Mouse (Mus musculus): ENCODE data around the gene Etl4. TPM values are rescaled to one million over a fixed set of nuclear protein-coding genes. Genes with fewer than 3 reads are reported as not detected.
A peak's percentile ranks its signal among the peaks of the same experiment; 100 is the strongest.

Gene Etl4
- polyA plus RNA-seq, 2 experiments = 38.3 to 44.9 TPM

DNA sequence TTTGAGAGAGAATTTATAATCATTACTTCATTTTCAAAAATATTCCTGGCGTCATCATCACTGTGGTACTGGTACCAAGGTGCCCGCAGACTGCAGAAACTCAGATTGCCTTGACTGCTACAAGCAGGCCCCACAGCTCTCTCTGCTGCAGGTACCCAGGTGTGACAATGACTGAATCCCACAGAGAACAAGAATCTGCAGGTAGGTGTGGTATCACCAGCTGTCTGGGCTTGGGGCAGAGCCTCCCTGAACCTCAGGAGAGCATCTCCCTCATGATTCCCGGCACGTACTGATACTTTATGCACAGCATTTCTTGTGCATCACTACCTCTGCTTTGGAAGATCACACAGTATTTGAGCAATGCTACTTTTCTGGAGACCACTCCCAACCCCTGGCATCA is 526.0 kb downstream of the Etl4 start:
- Histone ChIP-seq H3K36me3 (ENCODE audit: control insufficient read depth, insufficient read depth, low read length) (no peaks in the 10 kb centered on the region), H3K27me3 (ENCODE audit: control insufficient read depth, insufficient read depth, low read length) (no peaks in the 10 kb centered on the region), H3K9me3 (ENCODE audit: control insufficient read depth, low read length) (no peaks in the 10 kb centered on the region), H3K4me3 (replicated peaks; ENCODE audit: low read length) (no peak overlapping the region), H3K4me1 (ENCODE audit: control insufficient read depth, insufficient read depth, low read length) (no peaks in the 10 kb centered on the region), H3K4me2 (replicated peaks; ENCODE audit: low read depth, low read length, severe bottlenecking) (no peak overlapping the region), H3K9ac (ENCODE audit: low read depth, low read length, severe bottlenecking) (no peak overlapping the region), H3K27ac (replicated peaks; ENCODE audit: low read depth, low read length) (no peak overlapping the region)
- TF ChIP-seq POLR2A (IDR thresholded peaks at IDR 0.05; ENCODE audit: borderline replicate concordance, extremely low read depth, insufficient read depth, insufficient read length) = no peak
- ATAC-seq (ENCODE audit: low FRiP score, low read depth) (no peak), DNase-seq (ENCODE audit: low spot score) (no peak)
- 93% methylated on average over 4 of the region's 4 CpGs for WGBS

DNA sequence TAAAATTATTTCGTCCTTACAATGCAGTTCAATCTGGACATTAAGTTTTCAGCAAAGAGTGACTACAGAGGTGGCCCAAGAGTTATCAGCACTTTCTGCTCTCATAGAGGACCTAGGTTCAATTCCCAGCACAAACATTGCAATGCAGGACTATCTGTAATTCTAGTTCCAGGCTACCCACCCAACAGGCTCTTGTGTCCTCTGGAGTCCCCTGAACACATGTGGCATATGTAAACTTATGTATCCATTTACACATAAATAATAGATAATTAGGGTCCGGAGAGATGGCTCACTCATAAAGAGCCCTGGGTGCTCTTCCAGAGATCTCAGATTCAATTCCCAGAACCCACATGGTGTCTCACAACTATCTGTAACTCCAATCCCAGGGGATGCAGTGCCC is 533.2 kb downstream of the Etl4 start:
- DNase-seq (ENCODE audit: low spot score) = no peak
- H3K27me3 ChIP-seq (ENCODE audit: control insufficient read depth, insufficient read depth, low read length) = no peaks in the 10 kb centered on the region
- peaks cover 4% of the 10 kb centered on the region; the same call in 1 of the 2 replicates for H3K4me1 ChIP-seq (ENCODE audit: control insufficient read depth, insufficient read depth, low read length)
- H3K9me3 ChIP-seq (ENCODE audit: control insufficient read depth, low read length) = no peaks in the 10 kb centered on the region
- no peak for TF ChIP-seq POLR2A (IDR thresholded peaks at IDR 0.05; ENCODE audit: borderline replicate concordance, extremely low read depth, insufficient read depth, insufficient read length)
- H3K9ac ChIP-seq (ENCODE audit: low read depth, low read length, severe bottlenecking) = no peak overlapping the region
- H3K4me2 ChIP-seq (replicated peaks; ENCODE audit: low read depth, low read length, severe bottlenecking) = no peak overlapping the region
- H3K36me3 ChIP-seq (ENCODE audit: control insufficient read depth, insufficient read depth, low read length) = no peaks in the 10 kb centered on the region
- H3K4me3 ChIP-seq (replicated peaks; ENCODE audit: low read length) = no peak overlapping the region
- H3K27ac ChIP-seq (replicated peaks; ENCODE audit: low read depth, low read length) = no peak overlapping the region
- no peak for ATAC-seq (ENCODE audit: low FRiP score, low read depth)
- WGBS = 81% methylated on average over 2 of the region's 2 CpGs

DNA sequence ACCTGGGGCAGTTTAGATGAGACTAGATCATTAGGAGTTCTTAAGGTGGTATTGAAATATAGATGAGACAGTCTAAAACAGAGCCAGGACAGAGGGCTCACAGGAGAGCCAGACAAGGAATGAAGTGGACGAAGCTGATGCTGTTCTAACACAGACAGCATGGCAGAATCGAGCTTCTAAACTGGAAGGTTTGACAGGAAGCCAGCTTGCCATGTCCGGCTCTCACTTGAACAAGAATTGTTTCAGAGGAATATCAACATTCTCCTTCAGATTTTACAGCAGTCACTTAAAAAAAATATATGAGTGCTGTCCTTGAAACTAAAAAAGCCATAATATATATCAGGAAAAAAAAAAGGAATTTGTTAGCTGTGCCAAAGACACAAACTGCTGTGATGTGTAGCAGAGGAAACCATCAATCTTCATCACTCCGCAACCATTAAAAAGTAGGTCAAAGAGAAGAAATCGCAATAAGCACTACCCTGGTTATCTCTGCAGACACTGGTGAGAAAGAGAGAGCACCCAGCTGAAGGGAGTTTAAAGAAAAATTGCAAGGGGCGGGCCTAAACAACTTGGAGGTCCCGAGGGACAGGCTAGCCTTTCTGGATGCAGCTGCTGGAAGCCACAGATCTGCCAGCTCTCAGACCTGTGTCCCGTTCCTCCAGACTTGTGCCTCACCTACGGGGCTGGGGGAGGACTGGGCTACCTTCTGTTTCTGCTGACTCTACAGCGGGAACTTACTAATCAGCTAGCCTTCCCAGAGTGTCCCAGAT is 534.3 kb downstream of the Etl4 start:
- no peak for TF ChIP-seq POLR2A (IDR thresholded peaks at IDR 0.05; ENCODE audit: borderline replicate concordance, extremely low read depth, insufficient read depth, insufficient read length)
- H3K27ac ChIP-seq (replicated peaks; ENCODE audit: low read depth, low read length) = no peak overlapping the region
- H3K27me3 ChIP-seq (ENCODE audit: control insufficient read depth, insufficient read depth, low read length) = no peaks in the 10 kb centered on the region
- DNase-seq (ENCODE audit: low spot score) (peak; percentile 17), ATAC-seq (ENCODE audit: low FRiP score, low read depth) (no peak; the same call in 1 of the 2 replicates)
- peaks cover 4% of the 10 kb centered on the region; the same call in 1 of the 2 replicates for H3K4me1 ChIP-seq (ENCODE audit: control insufficient read depth, insufficient read depth, low read length)
- no peak overlapping the region for H3K4me2 ChIP-seq (replicated peaks; ENCODE audit: low read depth, low read length, severe bottlenecking)
- no peak overlapping the region for H3K9ac ChIP-seq (ENCODE audit: low read depth, low read length, severe bottlenecking)
- 41% methylated on average over 10 of the region's 10 CpGs for WGBS
- no peaks in the 10 kb centered on the region for H3K9me3 ChIP-seq (ENCODE audit: control insufficient read depth, low read length)
- H3K4me3 ChIP-seq (replicated peaks; ENCODE audit: low read length) = no peak overlapping the region
- no peaks in the 10 kb centered on the region for H3K36me3 ChIP-seq (ENCODE audit: control insufficient read depth, insufficient read depth, low read length)

DNA sequence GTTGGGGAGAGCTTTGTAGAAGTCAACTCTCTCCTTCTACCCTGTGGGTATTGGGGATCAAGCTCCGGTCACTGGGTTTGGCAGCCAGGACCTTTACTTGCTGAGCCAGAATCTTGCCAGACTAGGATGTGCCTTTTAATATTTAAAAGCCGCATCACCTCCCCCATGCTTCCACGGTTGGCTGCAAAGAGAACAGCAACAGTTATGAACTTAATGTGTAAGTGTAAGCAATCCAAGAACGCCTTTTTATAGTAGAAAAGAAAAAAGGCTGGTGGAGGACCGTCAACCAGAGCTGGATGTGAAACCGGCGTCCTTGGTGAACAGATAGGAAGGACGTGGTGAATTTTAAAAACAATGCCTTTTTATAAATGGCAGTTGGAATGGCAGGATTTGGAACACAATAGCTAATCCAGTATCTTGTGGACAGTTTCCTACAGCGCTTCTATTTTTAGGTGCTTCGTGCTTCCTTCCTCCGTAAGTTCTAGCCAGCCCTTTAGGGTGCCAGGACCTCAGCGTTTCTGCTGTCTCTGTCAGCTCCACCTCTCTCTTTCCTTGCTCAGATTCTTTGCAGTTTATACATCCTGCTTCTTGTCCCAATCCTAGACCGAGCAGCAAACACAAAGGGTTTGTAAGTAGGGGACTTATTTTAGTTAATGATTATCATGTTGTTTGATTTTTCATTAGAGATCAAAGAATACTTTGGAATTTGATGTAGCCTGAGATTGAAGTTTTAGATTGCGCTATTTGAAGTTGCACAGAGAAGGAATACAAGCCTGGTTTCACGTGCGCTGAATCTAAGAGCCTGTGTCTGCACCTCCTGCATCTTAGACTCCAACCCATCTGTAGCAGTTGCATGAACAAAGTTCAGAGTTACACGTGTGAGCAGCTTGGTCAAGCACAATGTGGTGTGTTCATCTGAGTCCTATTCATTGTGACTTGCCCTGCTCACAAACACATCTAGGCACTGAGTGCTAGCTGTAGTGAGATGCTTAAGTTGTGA is 535.9 kb downstream of the Etl4 start:
- ATAC-seq (ENCODE audit: low FRiP score, low read depth) = no peak
- no peak for DNase-seq (ENCODE audit: low spot score)
- Histone ChIP-seq H3K9ac (ENCODE audit: low read depth, low read length, severe bottlenecking) (no peak overlapping the region), H3K27me3 (ENCODE audit: control insufficient read depth, insufficient read depth, low read length) (no peaks in the 10 kb centered on the region), H3K4me3 (replicated peaks; ENCODE audit: low read length) (no peak overlapping the region), H3K4me2 (replicated peaks; ENCODE audit: low read depth, low read length, severe bottlenecking) (no peak overlapping the region), H3K4me1 (ENCODE audit: control insufficient read depth, insufficient read depth, low read length) (peaks cover 4% of the 10 kb centered on the region; the same call in 1 of the 2 replicates), H3K9me3 (ENCODE audit: control insufficient read depth, low read length) (no peaks in the 10 kb centered on the region), H3K27ac (replicated peaks; ENCODE audit: low read depth, low read length) (0 out of 2 replicates have a peak overlapping the region, but pooled peaks have one; percentile 19), H3K36me3 (ENCODE audit: control insufficient read depth, insufficient read depth, low read length) (no peaks in the 10 kb centered on the region)
- no peak for TF ChIP-seq POLR2A (IDR thresholded peaks at IDR 0.05; ENCODE audit: borderline replicate concordance, extremely low read depth, insufficient read depth, insufficient read length)
- 72% methylated on average over 17 of the region's 17 CpGs for WGBS

DNA sequence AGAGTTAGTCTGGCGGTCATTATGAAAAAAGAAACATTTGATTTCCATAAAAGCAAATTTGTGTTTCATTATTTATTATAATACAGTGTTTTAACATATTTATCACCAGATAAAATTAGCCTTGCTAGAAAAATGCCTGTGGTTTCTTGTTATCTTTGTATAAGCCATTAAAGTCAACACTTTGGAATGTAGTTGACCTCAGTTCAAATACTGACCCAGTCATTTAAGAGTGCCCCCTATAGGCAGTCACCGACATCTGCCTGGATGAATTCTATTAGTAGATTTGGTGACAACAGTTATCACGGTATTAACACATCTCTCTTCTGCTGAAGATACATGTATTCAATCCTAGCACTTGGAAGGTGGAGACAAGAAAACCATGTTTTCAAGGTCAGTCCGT is 536.6 kb downstream of the Etl4 start:
- WGBS = 77% methylated on average over 4 of the region's 4 CpGs
- TF ChIP-seq POLR2A (IDR thresholded peaks at IDR 0.05; ENCODE audit: borderline replicate concordance, extremely low read depth, insufficient read depth, insufficient read length) = no peak

More for the DNA sequence above, 536.6 kb downstream of the Etl4 start:
- Histone ChIP-seq H3K4me2 (replicated peaks; ENCODE audit: low read depth, low read length, severe bottlenecking) (no peak overlapping the region), H3K4me1 (ENCODE audit: control insufficient read depth, insufficient read depth, low read length) (peaks cover 4% of the 10 kb centered on the region; the same call in 1 of the 2 replicates), H3K27ac (replicated peaks; ENCODE audit: low read depth, low read length) (no peak overlapping the region), H3K9ac (ENCODE audit: low read depth, low read length, severe bottlenecking) (no peak overlapping the region), H3K27me3 (ENCODE audit: control insufficient read depth, insufficient read depth, low read length) (no peaks in the 10 kb centered on the region), H3K9me3 (ENCODE audit: control insufficient read depth, low read length) (no peaks in the 10 kb centered on the region), H3K4me3 (replicated peaks; ENCODE audit: low read length) (no peak overlapping the region), H3K36me3 (ENCODE audit: control insufficient read depth, insufficient read depth, low read length) (no peaks in the 10 kb centered on the region)
- ATAC-seq (ENCODE audit: low FRiP score, low read depth) (no peak), DNase-seq (ENCODE audit: low spot score) (no peak)

Measured in limb, embryonic 14.5 days (tissue).